Mouse (Mus musculus) liver, embryonic 13.5 days (tissue): Measurements from ENCODE around the gene Ttf1. TPM values are rescaled to one million over a fixed set of nuclear protein-coding genes. Genes with fewer than 3 reads are reported as not detected.
"Not testable (repeated sequence)": the region's sequence is repeated elsewhere in the genome, so short reads cannot be mapped to it uniquely, and the experiment has no call there.

Experiments used
- ATAC-seq: fragments of 200-750 bp; cut with Nextera tagmentation; 2 replicates; pipeline ENCODE4 v1.8.0; 2017; ENCODE audit warnings: low read depth, mild to moderate bottlenecking, moderate number of reproducible peaks, moderate library complexity
- DNase-seq: peaks from one replicate; pipeline ENCODE4 v3.0.0; 2022
- H3K27ac ChIP-seq: fragments of 300-500 bp; sonication (generic); 2 replicates; pipeline ENCODE4 v1.5.1; 2015; ENCODE audit warnings: moderate library complexity, mild to moderate bottlenecking, inconsistent platforms
- H3K27me3 ChIP-seq: fragments of 300-500 bp; sonication (generic); 2 replicates; pipeline ENCODE4 v1.6.1; 2015; ENCODE audit warnings: mild to moderate bottlenecking, inconsistent platforms
- H3K36me3 ChIP-seq: fragments of 300-500 bp; sonication (generic); 2 replicates; pipeline ENCODE4 v1.6.1; 2015; ENCODE audit warnings: mild to moderate bottlenecking, inconsistent platforms
- H3K4me1 ChIP-seq: fragments of 300-500 bp; sonication (generic); replicated peaks from 2 replicates; pipeline ENCODE4 v1.6.1; 2015; ENCODE audit warnings: inconsistent platforms
- H3K4me2 ChIP-seq: fragments of 300-500 bp; sonication (generic); 2 replicates; pipeline ENCODE4 v1.6.1; 2015; ENCODE audit warnings: inconsistent platforms, mild to moderate bottlenecking, moderate library complexity
- H3K4me3 ChIP-seq: fragments of 300-500 bp; sonication (generic); replicated peaks from 2 replicates; pipeline ENCODE4 v1.5.1; 2015; ENCODE audit warnings: mild to moderate bottlenecking, inconsistent platforms
- H3K9ac ChIP-seq: fragments of 300-500 bp; sonication (generic); 2 replicates; pipeline ENCODE4 v1.6.1; 2015; ENCODE audit warnings: mild to moderate bottlenecking, inconsistent platforms
- H3K9me3 ChIP-seq: fragments of 300-500 bp; sonication (generic); replicated peaks from 2 replicates; pipeline ENCODE4 v1.6.1; 2016; ENCODE audit warnings: inconsistent platforms
- WGBS: fragments of 180-500 bp; shearing (Covaris S2); methylation state at CpG from one replicate; pipeline ENCODE4 v1.1.7; 2015; ENCODE audit not compliant: insufficient replicate concordance; 5-methylcytosine and 5-hydroxymethylcytosine counted together
- polyA plus RNA-seq: library from polyadenylated mRNA; unstranded; fragments of >200 nt; fragmentation: Nextera tagmentation; extraction: Ambion mirVana; gene quantifications from 2 replicates; pipeline ENCODE4 v1.2.1, GENCODE M21; 2015

Gene Ttf1
- polyA plus RNA-seq, 1 experiment from 2014 or later, result 4.6 TPM

DNA sequence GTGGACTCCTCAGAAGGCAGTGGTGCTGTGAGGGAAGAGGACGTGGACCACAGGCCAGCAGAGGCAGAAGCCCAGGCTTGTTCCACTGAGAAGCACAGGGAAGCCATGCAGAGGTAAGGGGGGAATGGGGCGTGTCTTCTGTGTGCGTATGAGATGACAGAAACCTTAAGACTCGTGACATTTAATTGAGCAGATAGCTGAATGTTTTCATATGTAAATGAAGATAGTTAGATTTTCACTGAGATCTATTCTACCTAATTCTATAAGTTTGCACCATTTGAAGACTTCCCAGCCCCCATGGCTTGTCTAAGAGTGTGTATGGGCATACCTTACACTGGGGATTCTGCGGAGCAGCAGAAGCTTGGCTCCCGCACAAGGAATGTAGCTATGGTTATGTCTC, 5.7 kb downstream of the Ttf1 start:
- Histone ChIP-seq H3K36me3 (peaks cover 56% of the 10 kb centered on the region), H3K27me3 (no peaks in the 10 kb centered on the region), H3K9me3 (no peaks in the 10 kb centered on the region), H3K4me2 (no peak overlapping the region), H3K27ac (no peak overlapping the region), H3K4me3 (no peak overlapping the region), H3K9ac (no peak overlapping the region), H3K4me1 (peaks cover 19% of the 10 kb centered on the region)
- no peak for ATAC-seq
- 81% methylated on average over 6 of the region's 6 CpGs for WGBS
- no peak for DNase-seq

GRCm38 (mm10) chr2:29066410-29066809, 6.3 kb downstream of the Ttf1 start:
- Histone ChIP-seq H3K4me2 (no peak overlapping the region), H3K9me3 (no peaks in the 10 kb centered on the region), H3K4me3 (no peak overlapping the region), H3K4me1 (peaks cover 13% of the 10 kb centered on the region), H3K27me3 (no peaks in the 10 kb centered on the region), H3K27ac (no peak overlapping the region), H3K9ac (no peak overlapping the region), H3K36me3 (peaks cover 62% of the 10 kb centered on the region)
- 71% methylated on average over 7 of the region's 7 CpGs for WGBS
- ATAC-seq (no peak), DNase-seq (no peak)

GRCm38 (mm10) chr2:29074676-29075075, 14.6 kb downstream of the Ttf1 start:
- H3K9ac ChIP-seq, result no peak overlapping the region
- H3K36me3 ChIP-seq, result peaks cover 90% of the 10 kb centered on the region
- H3K9me3 ChIP-seq, result no peaks in the 10 kb centered on the region
- 78% methylated on average over 7 of the region's 7 CpGs for WGBS
- DNase-seq (no peak), ATAC-seq (no peak)
- no peak overlapping the region for H3K27ac ChIP-seq
- H3K4me2 ChIP-seq, result no peak overlapping the region
- H3K27me3 ChIP-seq, result no peaks in the 10 kb centered on the region
- no peak overlapping the region for H3K4me3 ChIP-seq
- 0 out of 2 replicates have a peak, but pooled peaks cover 3% of the 10 kb centered on the region for H3K4me1 ChIP-seq

DNA sequence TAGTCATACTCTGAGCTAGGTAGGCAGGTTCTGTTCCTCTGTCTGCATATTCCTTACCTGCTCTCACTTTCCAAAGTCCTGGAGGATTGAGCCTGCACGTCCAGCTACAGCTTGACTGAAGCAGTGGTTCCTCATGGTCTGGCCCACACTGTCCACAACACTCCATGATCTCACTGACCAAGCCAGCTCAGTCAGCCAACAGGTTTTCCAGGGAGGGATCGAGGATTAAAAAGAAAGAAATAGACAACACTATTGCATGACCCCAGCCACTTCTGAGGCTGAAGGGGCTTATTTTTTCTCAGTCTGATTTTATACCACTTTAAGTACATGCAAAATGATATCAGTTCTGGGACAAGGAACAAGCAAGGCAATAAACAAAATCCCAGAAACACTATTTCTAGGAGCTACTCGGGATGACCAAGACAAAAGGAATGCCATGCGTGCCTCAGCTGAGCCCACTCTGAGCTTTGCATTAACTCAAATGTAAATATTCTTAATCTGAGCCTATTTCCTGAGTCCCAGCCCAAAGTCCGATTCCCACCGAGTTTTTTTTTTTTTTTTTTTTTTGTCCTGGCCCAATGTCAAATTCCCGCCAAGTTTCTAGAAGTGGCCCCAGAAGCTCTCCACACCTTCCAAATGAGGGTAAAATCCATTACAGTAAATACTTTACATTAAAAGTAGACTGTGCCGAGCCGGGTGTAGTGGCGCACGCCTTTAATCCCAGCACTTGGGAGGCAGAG, 15.4 kb downstream of the Ttf1 start:
- 0 out of 2 replicates have a peak, but pooled peaks cover 3% of the 10 kb centered on the region for H3K4me1 ChIP-seq
- DNase-seq (no peak), ATAC-seq (no peak)
- no peak overlapping the region for H3K27ac ChIP-seq
- no peak overlapping the region for H3K4me3 ChIP-seq
- no peak overlapping the region for H3K4me2 ChIP-seq
- H3K36me3 ChIP-seq, result peaks cover 90% of the 10 kb centered on the region
- no peaks in the 10 kb centered on the region for H3K9me3 ChIP-seq
- no peak overlapping the region for H3K9ac ChIP-seq
- no peaks in the 10 kb centered on the region for H3K27me3 ChIP-seq
- 81% methylated on average over 11 of the region's 11 CpGs for WGBS

DNA sequence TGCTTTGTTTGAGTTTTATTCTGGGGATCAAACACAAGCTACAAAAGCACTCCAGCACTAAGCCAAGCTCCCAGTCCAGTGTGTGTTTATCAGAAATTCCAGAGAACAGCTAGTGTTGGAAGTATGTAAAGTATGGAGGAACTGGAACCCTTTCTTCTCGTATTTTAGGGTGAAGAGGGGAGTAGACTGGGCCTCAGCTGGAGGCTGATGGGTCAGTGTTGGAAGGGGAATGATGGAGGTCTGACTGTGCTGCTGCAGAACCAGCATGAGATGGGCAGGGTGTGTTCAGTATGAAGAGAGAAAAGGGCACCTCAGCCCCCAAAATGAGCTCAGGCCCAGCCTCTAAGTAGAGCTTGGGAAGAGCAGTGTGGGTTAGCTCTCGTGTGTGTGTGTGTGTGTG, 16.2 kb downstream of the Ttf1 start:
- H3K4me2 ChIP-seq, result no peak overlapping the region
- no peaks in the 10 kb centered on the region for H3K9me3 ChIP-seq
- H3K27ac ChIP-seq, result no peak overlapping the region
- no peak for DNase-seq
- H3K4me1 ChIP-seq, result 0 out of 2 replicates have a peak, but pooled peaks cover 3% of the 10 kb centered on the region
- H3K9ac ChIP-seq, result no peak overlapping the region
- no peak for ATAC-seq
- no peak overlapping the region for H3K4me3 ChIP-seq
- H3K27me3 ChIP-seq, result no peaks in the 10 kb centered on the region
- WGBS, result 70% methylated on average over 2 of the region's 2 CpGs
- peaks cover 90% of the 10 kb centered on the region for H3K36me3 ChIP-seq

DNA sequence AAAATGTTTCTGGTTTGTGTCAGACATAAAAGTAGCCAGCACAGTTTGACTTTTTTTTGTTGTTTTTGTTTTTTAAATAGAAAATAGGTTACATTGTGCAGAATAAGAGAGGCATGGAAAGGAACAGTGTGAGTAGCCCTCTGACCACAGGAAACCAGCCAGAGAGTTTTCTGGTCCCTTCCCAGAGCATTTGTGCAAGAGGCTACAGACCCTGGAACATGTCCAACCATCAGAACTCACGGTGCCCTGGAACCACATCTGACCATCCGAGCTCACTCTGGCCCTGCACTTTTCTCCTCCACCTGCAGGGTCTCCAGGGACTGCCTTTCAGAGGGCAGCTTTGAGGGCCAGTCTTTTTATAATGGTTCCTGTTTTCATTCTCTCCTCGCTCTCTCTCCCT, 21.9 kb downstream of the Ttf1 start:
- H3K36me3 ChIP-seq, result peaks cover 90% of the 10 kb centered on the region
- H3K4me2 ChIP-seq, result no peak overlapping the region
- H3K9me3 ChIP-seq, result no peaks in the 10 kb centered on the region
- DNase-seq, result no peak
- 70% methylated on average over 3 of the region's 3 CpGs for WGBS
- H3K4me3 ChIP-seq, result no peak overlapping the region
- no peak for ATAC-seq
- H3K4me1 ChIP-seq, result no peaks in the 10 kb centered on the region
- no peaks in the 10 kb centered on the region for H3K27me3 ChIP-seq
- H3K27ac ChIP-seq, result no peak overlapping the region
- no peak overlapping the region for H3K9ac ChIP-seq

DNA sequence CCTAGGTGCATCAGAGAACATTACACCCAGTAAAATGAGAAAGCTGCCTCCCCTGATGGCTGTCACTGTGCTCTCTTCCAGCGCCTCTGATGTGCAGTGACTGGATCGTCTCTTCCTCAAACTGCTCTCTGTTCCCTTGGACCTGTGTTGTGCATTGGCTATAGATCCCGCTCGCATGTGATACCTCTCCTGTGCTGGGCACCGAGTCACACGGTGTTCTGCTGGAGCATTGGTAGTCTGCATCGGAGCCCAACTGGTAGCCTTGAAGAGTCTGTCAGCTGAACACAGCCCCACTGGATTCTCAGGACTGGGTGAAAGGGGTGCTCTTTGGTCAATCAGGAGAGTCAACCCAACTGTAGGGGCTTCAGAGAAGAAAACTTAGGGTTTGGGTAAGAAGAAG, 26.0 kb downstream of the Ttf1 start:
- DNase-seq, result no peak
- H3K9ac ChIP-seq, result no peak overlapping the region
- no peak overlapping the region for H3K27ac ChIP-seq
- no peaks in the 10 kb centered on the region for H3K27me3 ChIP-seq
- H3K36me3 ChIP-seq, result peaks cover 60% of the 10 kb centered on the region
- H3K9me3 ChIP-seq, result no peaks in the 10 kb centered on the region
- H3K4me2 ChIP-seq, result no peak overlapping the region
- no peaks in the 10 kb centered on the region for H3K4me1 ChIP-seq
- ATAC-seq, result no peak
- WGBS, result 84% methylated on average over 7 of the region's 7 CpGs
- H3K4me3 ChIP-seq, result no peak overlapping the region

GRCm38 (mm10) chr2:29089276-29089675, 29.2 kb downstream of the Ttf1 start:
- not testable (repeated sequence) for H3K4me1 ChIP-seq, ATAC-seq, H3K9me3 ChIP-seq, DNase-seq, H3K4me3 ChIP-seq, H3K27me3 ChIP-seq, H3K9ac ChIP-seq, H3K4me2 ChIP-seq, H3K27ac ChIP-seq
- peaks cover 27% of the 10 kb centered on the region for H3K36me3 ChIP-seq
- WGBS, result 82% methylated on average over 6 of the region's 6 CpGs

DNA sequence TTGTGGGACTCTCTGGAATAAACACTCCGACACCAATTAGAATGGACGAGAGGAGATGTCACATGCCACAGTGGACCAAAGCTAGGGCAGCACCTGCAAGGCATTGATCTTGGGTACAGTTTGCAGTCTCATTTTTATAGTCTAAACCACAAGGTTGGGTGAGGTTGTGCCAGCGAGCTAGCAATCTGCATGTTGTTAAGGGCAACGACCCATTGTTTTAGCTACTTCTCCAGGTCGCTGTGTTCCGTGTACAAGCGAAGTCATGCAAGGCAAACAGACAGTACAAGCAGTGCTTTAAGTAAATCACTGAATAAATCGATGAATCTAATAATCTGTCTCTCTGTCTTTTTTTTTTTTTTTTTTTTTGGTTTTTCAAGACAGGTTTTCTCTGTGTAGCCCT, 35.6 kb downstream of the Ttf1 start:
- Histone ChIP-seq H3K4me2 (no peak overlapping the region), H3K9ac (no peak overlapping the region), H3K9me3 (no peaks in the 10 kb centered on the region), H3K36me3 (no peaks in the 10 kb centered on the region), H3K4me3 (no peak overlapping the region), H3K4me1 (no peaks in the 10 kb centered on the region), H3K27me3 (no peaks in the 10 kb centered on the region), H3K27ac (no peak overlapping the region)
- no peak for ATAC-seq
- WGBS, result 74% methylated on average over 8 of the region's 8 CpGs
- no peak for DNase-seq

DNA sequence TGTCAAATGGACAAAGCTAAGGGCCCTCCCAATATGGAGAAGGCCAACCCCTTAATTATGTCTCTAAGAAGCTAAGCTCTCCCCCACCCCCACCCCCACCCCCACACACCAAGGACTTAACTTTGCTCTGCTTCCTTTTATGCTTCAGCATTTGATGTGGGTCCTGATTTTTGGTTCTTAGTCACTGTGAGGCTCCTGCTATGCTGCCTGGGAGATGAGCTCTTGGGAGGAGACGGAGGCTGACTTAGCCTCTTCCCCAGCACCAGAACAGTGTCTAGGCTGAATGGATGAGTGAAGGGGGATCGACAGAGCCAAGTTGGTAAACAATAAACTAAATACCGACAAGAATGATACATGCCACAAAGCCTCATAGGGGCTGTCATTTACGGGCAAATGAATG, 36.7 kb downstream of the Ttf1 start:
- H3K4me3 ChIP-seq, result no peak overlapping the region
- DNase-seq, result no peak
- WGBS, result 57% methylated on average over 4 of the region's 4 CpGs
- H3K4me2 ChIP-seq, result no peak overlapping the region
- no peak for ATAC-seq
- no peak overlapping the region for H3K27ac ChIP-seq
- H3K36me3 ChIP-seq, result no peaks in the 10 kb centered on the region
- no peaks in the 10 kb centered on the region for H3K9me3 ChIP-seq
- H3K9ac ChIP-seq, result no peak overlapping the region
- no peaks in the 10 kb centered on the region for H3K27me3 ChIP-seq
- H3K4me1 ChIP-seq, result no peaks in the 10 kb centered on the region

DNA sequence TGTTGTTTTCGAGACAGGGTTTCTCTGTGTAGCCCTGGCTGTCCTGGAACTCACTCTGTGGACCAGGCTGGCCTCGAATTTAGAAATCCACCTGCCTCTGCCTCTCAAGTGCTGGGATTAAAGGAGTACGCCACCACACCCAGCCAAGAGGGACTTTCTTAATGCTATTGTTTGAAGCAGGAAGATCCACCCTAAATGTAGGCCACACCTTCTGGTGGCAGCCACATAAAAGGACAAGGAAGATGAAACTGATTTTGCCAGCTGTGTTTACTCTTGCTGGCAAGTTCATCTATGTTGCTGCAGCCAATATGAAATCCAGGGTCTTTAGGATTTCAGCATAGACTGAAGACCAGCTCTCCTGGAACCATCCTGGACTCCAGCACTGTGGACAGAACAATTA, 37.4 kb downstream of the Ttf1 start:
- Histone ChIP-seq H3K27ac (no peak overlapping the region), H3K4me1 (no peaks in the 10 kb centered on the region), H3K4me3 (no peak overlapping the region), H3K9me3 (no peaks in the 10 kb centered on the region), H3K36me3 (no peaks in the 10 kb centered on the region), H3K9ac (no peak overlapping the region), H3K4me2 (no peak overlapping the region), H3K27me3 (no peaks in the 10 kb centered on the region)
- ATAC-seq, result no peak
- DNase-seq, result no peak
- WGBS, result 62% methylated on average over 3 of the region's 3 CpGs

GRCm38 (mm10) chr2:29097955-29098354, 37.9 kb downstream of the Ttf1 start:
- not testable (repeated sequence) for H3K9me3 ChIP-seq, H3K27ac ChIP-seq, H3K9ac ChIP-seq, H3K36me3 ChIP-seq, H3K4me2 ChIP-seq, H3K4me1 ChIP-seq, ATAC-seq, H3K4me3 ChIP-seq, DNase-seq, H3K27me3 ChIP-seq
- WGBS, result 80% methylated on average over 5 of the region's 5 CpGs
